Mouse (Mus musculus) midbrain, embryonic 11.5 days (tissue): ENCODE measurements around the gene Emilin2. TPM values are rescaled to one million over a fixed set of nuclear protein-coding genes. Genes with fewer than 3 reads are reported as not detected.

ENCODE experiments used
- ATAC-seq: fragments of 200-750 bp; cut with Nextera tagmentation; 2 replicates; pipeline ENCODE4 v1.8.0; 2017; ENCODE audit warnings: moderate TSS enrichment, moderate library complexity; ENCODE audit not compliant: low FRiP score
- DNase-seq: peaks from one replicate; pipeline ENCODE4 v3.0.0; 2015; ENCODE audit warnings: low spot score; ENCODE audit errors: missing footprints
- H3K27ac ChIP-seq: fragments of 300-500 bp; sonication (generic); 2 replicates; pipeline ENCODE4 v1.5.1; 2014; ENCODE audit warnings: low read depth, low read length
- H3K27me3 ChIP-seq: fragments of 300-500 bp; sonication (generic); 2 replicates; pipeline ENCODE4 v1.6.1; 2014; ENCODE audit warnings: mild to moderate bottlenecking, low read length, moderate library complexity, mixed read lengths; ENCODE audit not compliant: control insufficient read depth, insufficient read depth
- H3K36me3 ChIP-seq: fragments of 300-500 bp; sonication (generic); 2 replicates; pipeline ENCODE4 v1.6.1; 2014; ENCODE audit warnings: mild to moderate bottlenecking, low read length, moderate library complexity, mixed read lengths; ENCODE audit not compliant: control insufficient read depth, insufficient read depth
- H3K4me1 ChIP-seq: fragments of 300-500 bp; sonication (generic); 2 replicates; pipeline ENCODE4 v1.6.1; 2014; ENCODE audit warnings: low read length; ENCODE audit not compliant: control insufficient read depth, insufficient read depth
- H3K4me2 ChIP-seq: fragments of 300-500 bp; sonication (generic); 2 replicates; pipeline ENCODE4 v1.6.1; 2014; ENCODE audit warnings: mild to moderate bottlenecking, moderate library complexity
- H3K4me3 ChIP-seq: fragments of 300-500 bp; sonication (generic); 2 replicates; pipeline ENCODE4 v1.5.1; 2014; ENCODE audit warnings: low read depth, low read length
- H3K9ac ChIP-seq: fragments of 300-500 bp; sonication (generic); 2 replicates; pipeline ENCODE4 v1.6.1; 2014; ENCODE audit warnings: low read length
- H3K9me3 ChIP-seq: fragments of 300-500 bp; sonication (generic); 2 replicates; pipeline ENCODE4 v1.6.1; 2016; ENCODE audit warnings: low read length; ENCODE audit not compliant: control insufficient read depth
- WGBS: fragments of 180-500 bp; shearing (Covaris S2); extraction: QIAGEN DNeasy Blood & Tissue Kit; methylation state at CpG from one replicate; pipeline ENCODE4 v1.1.7; 2014; 5-methylcytosine and 5-hydroxymethylcytosine counted together
- polyA plus RNA-seq: library from polyadenylated mRNA; unstranded; fragments of >200 nt; fragmentation: Nextera tagmentation; extraction: Ambion mirVana; gene quantifications from 2 replicates; pipeline ENCODE4 v1.2.1, GENCODE M21; 2014

Emilin2 gene
- polyA plus RNA-seq, 1 experiment from 2014 or later: 11.8 TPM

GRCm38 (mm10) chr17:71209936-71210335 lies 101.8 kb downstream of the Emilin2 start:
- Histone ChIP-seq H3K9me3 (no peaks in the 10 kb centered on the region), H3K9ac (no peak overlapping the region), H3K27ac (no peak overlapping the region), H3K4me1 (no peaks in the 10 kb centered on the region), H3K36me3 (no peaks in the 10 kb centered on the region), H3K4me2 (no peak overlapping the region), H3K27me3 (no peaks in the 10 kb centered on the region), H3K4me3 (no peak overlapping the region)
- peak; percentile 56 for DNase-seq
- ATAC-seq: no peak
- 92% methylated on average over 3 of the region's 3 CpGs for WGBS

GRCm38 (mm10) chr17:71208921-71209320 lies 102.9 kb downstream of the Emilin2 start:
- Histone ChIP-seq H3K4me1 (no peaks in the 10 kb centered on the region), H3K4me2 (no peak overlapping the region), H3K4me3 (no peak overlapping the region), H3K36me3 (no peaks in the 10 kb centered on the region), H3K27me3 (no peaks in the 10 kb centered on the region), H3K9ac (no peak overlapping the region), H3K9me3 (no peaks in the 10 kb centered on the region), H3K27ac (no peak overlapping the region)
- WGBS: 98% methylated on average over 1 of the region's 1 CpGs
- ATAC-seq: no peak
- DNase-seq: no peak

GRCm38 (mm10) chr17:71208376-71208775 lies 103.4 kb downstream of the Emilin2 start:
- no peak overlapping the region for H3K4me3 ChIP-seq
- WGBS: 96% methylated on average over 1 of the region's 1 CpGs
- peak; percentile 23 for DNase-seq

GRCm38 (mm10) chr17:71207268-71207667 lies 104.5 kb downstream of the Emilin2 start:
- DNase-seq: no peak
- Histone ChIP-seq H3K27ac (no peak overlapping the region), H3K4me1 (no peaks in the 10 kb centered on the region), H3K4me2 (no peak overlapping the region), H3K9me3 (no peaks in the 10 kb centered on the region), H3K36me3 (no peaks in the 10 kb centered on the region), H3K27me3 (no peaks in the 10 kb centered on the region), H3K9ac (no peak overlapping the region), H3K4me3 (no peak overlapping the region)
- no peak for ATAC-seq
- 98% methylated on average over 3 of the region's 3 CpGs for WGBS

More at GRCm38 (mm10) chr17:71208376-71208775, 103.4 kb downstream of the Emilin2 start:
- Histone ChIP-seq H3K4me2 (no peak overlapping the region), H3K27ac (no peak overlapping the region), H3K27me3 (no peaks in the 10 kb centered on the region), H3K36me3 (no peaks in the 10 kb centered on the region), H3K4me1 (no peaks in the 10 kb centered on the region), H3K9ac (no peak overlapping the region), H3K9me3 (no peaks in the 10 kb centered on the region)
- no peak for ATAC-seq

GRCm38 (mm10) chr17:71206136-71206893 lies 105.5 kb downstream of the Emilin2 start:
- DNase-seq: no peak
- no peak overlapping the region for H3K9ac ChIP-seq
- no peak overlapping the region for H3K4me3 ChIP-seq
- no peaks in the 10 kb centered on the region for H3K36me3 ChIP-seq
- H3K27ac ChIP-seq: no peak overlapping the region
- ATAC-seq: no peak
- no peaks in the 10 kb centered on the region for H3K9me3 ChIP-seq
- no peaks in the 10 kb centered on the region for H3K27me3 ChIP-seq
- 81% methylated on average over 12 of the region's 12 CpGs for WGBS
- H3K4me1 ChIP-seq: peaks cover 3% of the 10 kb centered on the region
- no peak overlapping the region for H3K4me2 ChIP-seq

- no peaks in the 10 kb centered on the region for H3K27me3 ChIP-seq
- no peak overlapping the region for H3K27ac ChIP-seq
- H3K9me3 ChIP-seq: no peaks in the 10 kb centered on the region
- H3K9ac ChIP-seq: no peak overlapping the region
- H3K4me3 ChIP-seq: no peak overlapping the region
- DNase-seq: no peak
- ATAC-seq: no peak
- H3K4me2 ChIP-seq: no peak overlapping the region
- peaks cover 3% of the 10 kb centered on the region for H3K4me1 ChIP-seq
- H3K36me3 ChIP-seq: no peaks in the 10 kb centered on the region
- 87% methylated on average over 6 of the region's 6 CpGs for WGBS
Measured at GRCm38 (mm10) chr17:71204809-71205091, 107.0 kb downstream of the Emilin2 start.

- ATAC-seq: no peak
- 94% methylated on average over 9 of the region's 9 CpGs for WGBS
Measured at GRCm38 (mm10) chr17:71203998-71204808, 107.6 kb downstream of the Emilin2 start.

More at GRCm38 (mm10) chr17:71203998-71204808, 107.6 kb downstream of the Emilin2 start:
- H3K27ac ChIP-seq: no peak overlapping the region
- no peak overlapping the region for H3K9ac ChIP-seq
- H3K27me3 ChIP-seq: no peaks in the 10 kb centered on the region
- H3K36me3 ChIP-seq: no peaks in the 10 kb centered on the region
- peaks cover 3% of the 10 kb centered on the region for H3K4me1 ChIP-seq
- H3K9me3 ChIP-seq: no peaks in the 10 kb centered on the region
- H3K4me3 ChIP-seq: no peak overlapping the region
- H3K4me2 ChIP-seq: no peak overlapping the region
- peak; percentile 23 for DNase-seq

Other genes starting within 250 kb of the Emilin2 start
- gene Lpin2, start 129.4 kb downstream of the Emilin2 start, polyA plus RNA-seq: 31.6 and 35.4 TPM in 2 replicates
- 1.5 and 2.0 TPM in 2 replicates for gene Gm4707, start 147.9 kb upstream of the Emilin2 start, polyA plus RNA-seq
- gene Smchd1, start 163.4 kb upstream of the Emilin2 start, polyA plus RNA-seq: 71.0 and 76.1 TPM in 2 replicates
- gene Ndc80, start 214.9 kb upstream of the Emilin2 start, polyA plus RNA-seq: 65.6 and 71.3 TPM in 2 replicates
- 1.6 and 1.7 TPM in 2 replicates for gene Spdya, start 240.1 kb upstream of the Emilin2 start, polyA plus RNA-seq